Mouse (Mus musculus): Measurements from ENCODE around the gene Gpr176.

The Gpr176 gene

GRCm38 (mm10) chr2:118373572-118374279, 507 bp upstream of the Gpr176 start:
- DNase-seq (ENCODE audit: low read depth, low spot score): no peak

- DNase-seq (ENCODE audit: low read depth, low spot score): peak; percentile 40
Observed at GRCm38 (mm10) chr2:118372561-118372900, 688 bp downstream of the Gpr176 start.

DNA sequence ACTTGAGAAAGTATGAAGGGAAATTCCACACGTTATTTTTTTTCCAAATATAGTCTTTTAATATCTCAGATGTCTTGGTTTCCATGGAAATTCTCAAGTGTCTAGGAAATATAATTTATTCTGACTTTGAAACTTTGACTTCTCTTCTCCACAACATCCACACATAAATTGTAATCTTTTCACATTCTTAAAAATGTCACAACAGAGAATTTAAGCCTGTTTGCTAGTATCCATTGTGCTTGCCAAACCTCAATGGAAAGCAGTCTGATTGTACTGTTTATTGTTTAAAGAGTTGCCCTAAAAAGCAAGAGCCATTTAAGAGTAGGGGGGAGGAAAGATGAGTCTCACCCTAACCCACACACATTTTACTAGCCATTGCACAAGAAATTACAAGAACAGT, 1.4 kb downstream of the Gpr176 start:
- peak; percentile 69 for DNase-seq (ENCODE audit: low read depth, low spot score)

DNA sequence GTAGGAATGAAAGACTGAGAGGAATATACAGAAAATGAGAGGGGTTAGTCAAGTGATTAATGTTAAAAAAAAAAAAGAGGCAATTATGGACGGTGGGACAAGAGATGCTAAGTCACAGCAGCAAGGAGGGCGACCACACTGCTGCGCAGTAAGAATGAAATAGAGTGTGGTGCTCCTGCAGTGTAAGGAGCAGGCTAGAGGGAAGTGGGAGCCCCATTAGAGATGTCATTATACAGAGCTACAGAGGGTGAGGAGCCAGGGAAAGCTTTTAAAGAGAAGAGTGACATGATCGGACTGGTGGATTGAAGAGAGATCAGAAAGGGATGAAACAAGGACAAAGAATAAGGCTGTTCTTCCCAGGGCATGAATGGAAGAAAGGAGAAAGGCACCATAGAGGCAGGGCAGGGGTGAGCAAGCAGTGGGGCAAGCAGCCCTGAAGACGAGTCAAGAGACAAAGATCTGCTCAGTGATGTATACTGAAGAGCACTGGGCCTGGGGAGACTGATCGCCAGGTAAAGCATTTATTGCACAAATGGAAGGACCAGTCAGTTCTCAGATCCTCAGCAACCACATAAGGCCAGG, 18.0 kb downstream of the Gpr176 start:
- DNase-seq (ENCODE audit: low read depth, low spot score): no peak

DNA sequence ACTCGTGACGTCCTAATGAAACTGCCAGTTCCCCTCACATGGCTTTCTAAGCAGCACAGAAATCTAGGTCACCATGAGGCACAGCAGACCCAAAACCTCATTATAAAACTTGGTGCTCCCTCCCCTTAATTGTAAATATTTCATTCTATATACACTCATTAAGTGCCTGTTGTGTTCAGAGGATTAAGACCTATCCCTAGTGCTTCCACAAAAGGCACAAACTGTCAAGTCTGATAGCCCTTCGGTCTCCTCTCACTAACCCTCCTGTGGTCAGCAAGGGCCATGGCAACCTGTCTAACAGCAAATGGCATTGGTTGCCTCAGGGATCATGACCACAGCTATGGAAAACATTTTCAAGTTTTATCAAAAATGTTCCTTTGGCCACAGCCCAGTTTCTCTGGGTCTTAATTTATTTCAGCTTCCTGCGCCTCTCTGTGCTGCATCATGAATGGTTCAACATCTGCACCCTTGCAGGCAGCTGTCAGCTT, 19.3 kb downstream of the Gpr176 start:
- DNase-seq (ENCODE audit: low read depth, low spot score): peak; percentile 94

GRCm38 (mm10) chr2:118353498-118353897, 19.7 kb downstream of the Gpr176 start:
- DNase-seq (ENCODE audit: low read depth, low spot score): peak; percentile 85

- DNase-seq (ENCODE audit: low read depth, low spot score): no peak
Observed at GRCm38 (mm10) chr2:118345535-118345934, 27.7 kb downstream of the Gpr176 start.

- DNase-seq (ENCODE audit: low read depth, low spot score): no peak
Observed at GRCm38 (mm10) chr2:118343897-118344296, 29.3 kb downstream of the Gpr176 start.

GRCm38 (mm10) chr2:118341295-118341694, 31.9 kb downstream of the Gpr176 start:
- DNase-seq (ENCODE audit: low read depth, low spot score): peak; percentile 30

DNA sequence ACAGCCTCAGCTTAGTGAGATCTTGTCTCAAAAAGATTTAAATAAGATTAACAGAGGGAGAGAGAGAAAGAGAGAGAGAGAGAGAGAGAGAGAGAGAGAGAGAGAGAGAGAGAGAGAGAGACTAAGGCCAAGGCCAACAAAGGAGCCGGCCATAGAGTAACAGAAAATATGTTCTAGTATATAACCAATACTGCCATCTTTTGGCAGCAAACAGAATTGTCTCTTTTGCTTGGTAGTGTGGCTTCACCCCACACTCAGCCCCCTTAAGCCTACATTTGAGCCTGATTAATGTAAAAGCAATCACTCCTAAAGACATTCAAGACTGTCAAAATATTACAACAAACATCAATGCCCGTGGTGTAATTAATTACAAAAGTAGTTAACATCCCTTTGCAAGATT, 37.1 kb downstream of the Gpr176 start:
- peak; percentile 73 for DNase-seq (ENCODE audit: low read depth, low spot score)

GRCm38 (mm10) chr2:118322663-118323062, 50.6 kb downstream of the Gpr176 start:
- no peak for DNase-seq (ENCODE audit: low read depth, low spot score)

GRCm38 (mm10) chr2:118321804-118322203, 51.4 kb downstream of the Gpr176 start:
- DNase-seq (ENCODE audit: low read depth, low spot score): no peak

DNA sequence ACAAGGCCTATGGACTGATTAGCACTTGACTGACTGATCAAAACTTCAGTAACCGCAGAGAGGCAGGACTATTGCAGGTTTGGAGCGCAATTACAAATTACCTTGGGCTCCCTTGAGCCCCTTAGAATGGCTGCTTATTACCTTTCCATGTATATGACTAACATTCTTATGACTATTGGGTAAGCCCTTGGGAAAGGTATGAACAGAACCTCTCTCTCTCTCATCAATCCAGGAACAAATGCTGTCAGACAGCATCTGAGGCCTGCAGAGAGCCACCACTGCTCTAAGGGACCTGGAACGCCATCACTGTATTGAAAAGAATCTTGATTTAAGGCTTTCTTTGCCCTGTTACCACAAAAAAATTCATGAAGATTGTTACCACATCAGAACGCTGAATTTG, 52.1 kb downstream of the Gpr176 start:
- DNase-seq (ENCODE audit: low read depth, low spot score): no peak

GRCm38 (mm10) chr2:118320519-118320918, 52.7 kb downstream of the Gpr176 start:
- no peak for DNase-seq (ENCODE audit: low read depth, low spot score)

DNA sequence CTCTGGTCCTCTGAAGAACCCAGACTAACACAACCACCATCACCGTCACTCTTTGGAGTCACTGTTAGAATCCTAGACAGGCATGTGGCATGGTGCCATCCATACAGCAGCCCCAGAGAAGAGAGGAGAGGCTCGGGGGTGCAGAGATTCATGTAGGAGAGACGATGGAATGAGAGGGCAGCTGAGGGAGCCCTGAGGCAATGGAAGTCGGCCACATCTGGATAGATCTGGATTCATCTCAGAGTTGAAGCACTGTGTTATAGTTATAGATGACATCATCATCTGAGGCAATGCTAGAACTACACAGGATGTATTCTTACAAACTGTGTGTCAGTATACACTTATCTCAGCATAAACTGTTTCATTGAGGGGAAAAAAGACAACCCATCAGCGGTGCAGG, 54.0 kb downstream of the Gpr176 start:
- DNase-seq (ENCODE audit: low read depth, low spot score): peak; percentile 92

- no peak for DNase-seq (ENCODE audit: low read depth, low spot score)
Observed at GRCm38 (mm10) chr2:118316939-118317338, 56.3 kb downstream of the Gpr176 start.

- no peak for DNase-seq (ENCODE audit: low read depth, low spot score)
Observed at GRCm38 (mm10) chr2:118315656-118316402, 57.4 kb downstream of the Gpr176 start.

GRCm38 (mm10) chr2:118307561-118307960, 65.7 kb downstream of the Gpr176 start:
- DNase-seq (ENCODE audit: low read depth, low spot score): no peak

- no peak for DNase-seq (ENCODE audit: low read depth, low spot score)
Observed at GRCm38 (mm10) chr2:118306966-118307365, 66.3 kb downstream of the Gpr176 start.

GRCm38 (mm10) chr2:118306522-118306895, 66.7 kb downstream of the Gpr176 start:
- DNase-seq (ENCODE audit: low read depth, low spot score): peak; percentile 53

DNA sequence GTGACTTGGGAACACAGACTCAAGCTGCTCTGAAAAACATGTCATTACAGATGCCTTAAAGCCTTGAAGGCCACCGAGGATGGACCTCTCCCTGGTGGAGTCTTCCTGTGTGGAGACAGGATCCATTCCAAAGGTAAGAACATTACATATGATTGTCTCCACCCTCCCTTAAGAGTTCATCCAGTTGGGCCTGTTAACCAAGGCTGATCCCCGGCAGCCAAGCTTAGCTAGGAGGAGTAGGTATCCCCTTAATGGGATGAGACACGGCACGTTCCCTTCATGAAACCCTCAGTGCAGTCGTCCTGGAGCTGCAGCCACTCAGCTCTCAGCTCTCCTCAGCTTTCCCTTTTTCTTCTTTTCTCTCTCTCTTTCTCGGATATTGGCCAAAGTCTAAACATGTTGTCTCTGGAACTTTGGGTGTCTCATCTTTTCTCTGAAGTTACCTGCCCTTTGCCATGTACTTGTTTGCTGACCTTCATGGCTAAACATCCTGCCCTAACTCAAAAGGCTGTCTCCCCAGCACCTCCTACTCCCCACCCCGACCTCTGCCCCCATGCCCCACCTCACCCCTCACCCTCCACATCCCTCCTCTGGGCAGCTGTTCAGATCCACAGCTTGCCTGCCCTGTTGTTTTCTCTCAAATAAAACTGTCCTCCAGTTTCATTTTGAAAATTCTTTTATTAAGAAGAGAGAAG, 67.2 kb downstream of the Gpr176 start:
- no peak for DNase-seq (ENCODE audit: low read depth, low spot score)

GRCm38 (mm10) chr2:118303456-118303855, 69.8 kb downstream of the Gpr176 start:
- DNase-seq (ENCODE audit: low read depth, low spot score): no peak
